Mouse (Mus musculus): ENCODE data around the gene Rfx4. TPM values are rescaled to one million over a fixed set of nuclear protein-coding genes. Genes with fewer than 3 reads are reported as not detected.

The Rfx4 gene
- polyA plus RNA-seq, 1 experiment from 2014 or later = not detected

GRCm38 (mm10) chr10:84817086-84817869, 61.4 kb downstream of the Rfx4 start:
- Histone ChIP-seq H3K27ac (no peak overlapping the region), H3K4me3 (replicated peaks) (no peak overlapping the region), H3K9me3 (replicated peaks) (no peaks in the 10 kb centered on the region), H3K9ac (no peak overlapping the region), H3K27me3 (no peaks in the 10 kb centered on the region), H3K4me2 (no peak overlapping the region), H3K36me3 (no peaks in the 10 kb centered on the region), H3K4me1 (replicated peaks) (no peaks in the 10 kb centered on the region)
- DNase-seq (no peak), ATAC-seq (ENCODE audit: low read depth) (no peak)
- WGBS (ENCODE audit: insufficient replicate concordance) = 62% methylated on average over 7 of the region's 7 CpGs

GRCm38 (mm10) chr10:84819669-84820068, 63.8 kb downstream of the Rfx4 start:
- H3K4me2 ChIP-seq = no peak overlapping the region
- H3K4me1 ChIP-seq (replicated peaks) = no peaks in the 10 kb centered on the region
- H3K4me3 ChIP-seq (replicated peaks) = no peak overlapping the region
- H3K9me3 ChIP-seq (replicated peaks) = no peaks in the 10 kb centered on the region
- DNase-seq = no peak
- H3K9ac ChIP-seq = no peak overlapping the region
- WGBS (ENCODE audit: insufficient replicate concordance) = 31% methylated on average over 6 of the region's 6 CpGs
- ATAC-seq (ENCODE audit: low read depth) = no peak
- no peaks in the 10 kb centered on the region for H3K27me3 ChIP-seq
- H3K27ac ChIP-seq = no peak overlapping the region
- no peaks in the 10 kb centered on the region for H3K36me3 ChIP-seq

GRCm38 (mm10) chr10:84820230-84820629, 64.4 kb downstream of the Rfx4 start:
- DNase-seq (no peak), ATAC-seq (ENCODE audit: low read depth) (no peak)
- Histone ChIP-seq H3K4me2 (no peak overlapping the region), H3K9me3 (replicated peaks) (no peaks in the 10 kb centered on the region), H3K4me1 (replicated peaks) (no peaks in the 10 kb centered on the region), H3K9ac (no peak overlapping the region), H3K27me3 (no peaks in the 10 kb centered on the region), H3K36me3 (no peaks in the 10 kb centered on the region), H3K4me3 (replicated peaks) (no peak overlapping the region), H3K27ac (no peak overlapping the region)
- 22% methylated on average over 3 of the region's 3 CpGs for WGBS (ENCODE audit: insufficient replicate concordance)

GRCm38 (mm10) chr10:84822741-84823151, 66.9 kb downstream of the Rfx4 start:
- H3K4me3 ChIP-seq (replicated peaks) = no peak overlapping the region
- H3K27me3 ChIP-seq = no peaks in the 10 kb centered on the region
- H3K4me2 ChIP-seq = no peak overlapping the region
- ATAC-seq (ENCODE audit: low read depth) = no peak
- H3K9ac ChIP-seq = no peak overlapping the region
- H3K27ac ChIP-seq = no peak overlapping the region
- no peaks in the 10 kb centered on the region for H3K4me1 ChIP-seq (replicated peaks)
- H3K36me3 ChIP-seq = no peaks in the 10 kb centered on the region
- DNase-seq = no peak
- H3K9me3 ChIP-seq (replicated peaks) = no peaks in the 10 kb centered on the region
- 60% methylated on average over 9 of the region's 9 CpGs for WGBS (ENCODE audit: insufficient replicate concordance)

GRCm38 (mm10) chr10:84823621-84824020, 67.8 kb downstream of the Rfx4 start:
- Histone ChIP-seq H3K36me3 (no peaks in the 10 kb centered on the region), H3K4me3 (replicated peaks) (no peak overlapping the region), H3K27ac (no peak overlapping the region), H3K9ac (no peak overlapping the region), H3K4me2 (no peak overlapping the region), H3K27me3 (no peaks in the 10 kb centered on the region), H3K4me1 (replicated peaks) (no peaks in the 10 kb centered on the region), H3K9me3 (replicated peaks) (no peaks in the 10 kb centered on the region)
- 16% methylated on average over 4 of the region's 4 CpGs for WGBS (ENCODE audit: insufficient replicate concordance)
- DNase-seq = no peak
- no peak for ATAC-seq (ENCODE audit: low read depth)

- DNase-seq (no peak), ATAC-seq (ENCODE audit: low read depth) (no peak)
Measured at GRCm38 (mm10) chr10:84829009-84829408, 73.1 kb downstream of the Rfx4 start.

GRCm38 (mm10) chr10:84835596-84835995, 79.7 kb downstream of the Rfx4 start:
- Histone ChIP-seq H3K4me2 (no peak overlapping the region), H3K36me3 (no peaks in the 10 kb centered on the region), H3K27me3 (no peaks in the 10 kb centered on the region), H3K9me3 (replicated peaks) (no peaks in the 10 kb centered on the region), H3K4me1 (replicated peaks) (no peaks in the 10 kb centered on the region), H3K9ac (no peak overlapping the region), H3K4me3 (replicated peaks) (no peak overlapping the region), H3K27ac (no peak overlapping the region)
- WGBS (ENCODE audit: insufficient replicate concordance) = 32% methylated on average over 6 of the region's 6 CpGs
- no peak for DNase-seq
- no peak for ATAC-seq (ENCODE audit: low read depth)

More at GRCm38 (mm10) chr10:84829009-84829408, 73.1 kb downstream of the Rfx4 start:
- H3K36me3 ChIP-seq = no peaks in the 10 kb centered on the region
- H3K9ac ChIP-seq = no peak overlapping the region
- H3K4me2 ChIP-seq = no peak overlapping the region
- no peaks in the 10 kb centered on the region for H3K27me3 ChIP-seq
- 39% methylated on average over 8 of the region's 8 CpGs for WGBS (ENCODE audit: insufficient replicate concordance)
- no peak overlapping the region for H3K27ac ChIP-seq
- no peaks in the 10 kb centered on the region for H3K4me1 ChIP-seq (replicated peaks)
- H3K9me3 ChIP-seq (replicated peaks) = no peaks in the 10 kb centered on the region
- no peak overlapping the region for H3K4me3 ChIP-seq (replicated peaks)

- no peak overlapping the region for H3K9ac ChIP-seq
- no peaks in the 10 kb centered on the region for H3K4me1 ChIP-seq (replicated peaks)
- no peaks in the 10 kb centered on the region for H3K36me3 ChIP-seq
- no peaks in the 10 kb centered on the region for H3K9me3 ChIP-seq (replicated peaks)
- ATAC-seq (ENCODE audit: low read depth) = no peak
- H3K4me3 ChIP-seq (replicated peaks) = no peak overlapping the region
- no peak for DNase-seq
- no peak overlapping the region for H3K4me2 ChIP-seq
- WGBS (ENCODE audit: insufficient replicate concordance) = 15% methylated on average over 4 of the region's 4 CpGs
- H3K27me3 ChIP-seq = no peaks in the 10 kb centered on the region
- no peak overlapping the region for H3K27ac ChIP-seq
Measured at GRCm38 (mm10) chr10:84836104-84836503, 80.2 kb downstream of the Rfx4 start.

GRCm38 (mm10) chr10:84837355-84837754, 81.5 kb downstream of the Rfx4 start:
- 49% methylated on average over 2 of the region's 2 CpGs for WGBS (ENCODE audit: insufficient replicate concordance)
- H3K9ac ChIP-seq = no peak overlapping the region

GRCm38 (mm10) chr10:84838850-84839473, 83.1 kb downstream of the Rfx4 start:
- Histone ChIP-seq H3K4me1 (replicated peaks) (no peaks in the 10 kb centered on the region), H3K27me3 (no peaks in the 10 kb centered on the region), H3K27ac (no peak overlapping the region), H3K9ac (no peak overlapping the region), H3K36me3 (no peaks in the 10 kb centered on the region), H3K4me2 (no peak overlapping the region), H3K4me3 (replicated peaks) (no peak overlapping the region), H3K9me3 (replicated peaks) (no peaks in the 10 kb centered on the region)
- no peak for DNase-seq
- 57% methylated on average over 7 of the region's 7 CpGs for WGBS (ENCODE audit: insufficient replicate concordance)
- no peak for ATAC-seq (ENCODE audit: low read depth)

More at GRCm38 (mm10) chr10:84837355-84837754, 81.5 kb downstream of the Rfx4 start:
- Histone ChIP-seq H3K9me3 (replicated peaks) (no peaks in the 10 kb centered on the region), H3K4me2 (no peak overlapping the region), H3K27ac (no peak overlapping the region), H3K27me3 (no peaks in the 10 kb centered on the region), H3K4me1 (replicated peaks) (no peaks in the 10 kb centered on the region), H3K4me3 (replicated peaks) (no peak overlapping the region), H3K36me3 (no peaks in the 10 kb centered on the region)
- DNase-seq (no peak), ATAC-seq (ENCODE audit: low read depth) (no peak)

GRCm38 (mm10) chr10:84846638-84847037, 90.8 kb downstream of the Rfx4 start:
- H3K4me2 ChIP-seq = no peak overlapping the region
- no peak for DNase-seq
- H3K4me1 ChIP-seq (replicated peaks) = no peaks in the 10 kb centered on the region
- H3K27me3 ChIP-seq = no peaks in the 10 kb centered on the region
- H3K27ac ChIP-seq = no peak overlapping the region
- ATAC-seq (ENCODE audit: low read depth) = no peak
- 70% methylated on average over 5 of the region's 5 CpGs for WGBS (ENCODE audit: insufficient replicate concordance)
- H3K4me3 ChIP-seq (replicated peaks) = no peak overlapping the region
- H3K9me3 ChIP-seq (replicated peaks) = no peaks in the 10 kb centered on the region
- no peak overlapping the region for H3K9ac ChIP-seq
- H3K36me3 ChIP-seq = no peaks in the 10 kb centered on the region
